Mouse (Mus musculus) erythroblast, embryonic 14.5 days (primary cell): ENCODE results near the gene Immp2l.

Source experiments
- GATA1 ChIP-seq: IDR thresholded peaks from 2 replicates; pipeline ENCODE4 v1.6.1; 2012; ENCODE audit warnings: low read length, inconsistent platforms, mixed read lengths
- TAL1 ChIP-seq: IDR thresholded peaks from 3 replicates; pipeline ENCODE4 v1.6.1; 2012; ENCODE audit warnings: low read length, inconsistent platforms, mixed read lengths

DNA sequence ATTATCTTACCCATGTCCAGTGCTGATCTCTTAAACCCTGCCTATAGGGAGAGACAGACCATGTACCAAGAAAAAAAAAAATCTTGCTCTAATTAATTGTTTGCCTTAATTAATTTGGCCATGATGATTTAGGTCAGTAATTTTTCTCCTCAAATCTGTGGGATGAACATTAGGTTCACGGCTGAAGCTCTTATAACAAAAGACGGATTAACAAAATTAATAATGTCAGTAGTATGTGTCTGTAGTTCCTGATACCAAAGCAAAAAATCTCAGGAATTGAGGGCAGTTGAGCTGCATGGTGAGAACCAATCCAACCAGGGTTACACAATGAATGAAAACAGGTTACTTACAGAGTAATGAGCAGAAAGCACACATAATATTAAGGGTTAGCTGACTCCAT, 29.0 kb upstream of the Immp2l start:
- TF ChIP-seq GATA1 (no peak), TAL1 (no peak)
